Mouse (Mus musculus): Measurements from ENCODE around the gene Ssu72. TPM values are rescaled to one million over a fixed set of nuclear protein-coding genes. Genes with fewer than 3 reads are reported as not detected.

Ssu72 gene
- total RNA-seq, 2 experiments from 2014 or later, result 90.2 to 94.1 TPM

GRCm38 (mm10) chr4:155774971-155775740, 70.6 kb downstream of the Ssu72 start:
- ATAC-seq (replicated peaks; ENCODE audit: low FRiP score, low TSS enrichment, poor library complexity, severe bottlenecking), result no peak

DNA sequence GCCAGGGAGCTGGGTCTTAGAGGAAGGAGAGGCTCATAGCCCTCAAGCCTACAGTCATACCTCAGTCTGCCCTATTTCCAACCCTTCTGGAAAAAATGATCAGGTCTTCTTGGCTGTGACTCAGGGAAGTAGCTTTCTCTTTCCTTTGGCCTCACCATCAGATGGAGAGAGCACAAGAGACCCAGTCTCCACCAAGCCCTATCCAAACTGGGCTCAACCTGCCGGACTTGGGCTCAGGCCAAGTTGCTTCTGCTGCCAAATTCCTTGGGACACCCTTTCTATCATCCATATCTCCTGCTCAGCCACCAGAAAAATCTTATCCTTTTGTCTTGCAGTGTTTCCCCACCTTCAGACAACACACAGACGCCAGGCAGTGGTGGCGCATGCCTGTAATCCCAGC, 71.3 kb downstream of the Ssu72 start:
- ATAC-seq (replicated peaks; ENCODE audit: low FRiP score, low TSS enrichment, poor library complexity, severe bottlenecking), result no peak

GRCm38 (mm10) chr4:155776704-155777335, 72.2 kb downstream of the Ssu72 start:
- no peak for ATAC-seq (replicated peaks; ENCODE audit: low FRiP score, low TSS enrichment, poor library complexity, severe bottlenecking)

DNA sequence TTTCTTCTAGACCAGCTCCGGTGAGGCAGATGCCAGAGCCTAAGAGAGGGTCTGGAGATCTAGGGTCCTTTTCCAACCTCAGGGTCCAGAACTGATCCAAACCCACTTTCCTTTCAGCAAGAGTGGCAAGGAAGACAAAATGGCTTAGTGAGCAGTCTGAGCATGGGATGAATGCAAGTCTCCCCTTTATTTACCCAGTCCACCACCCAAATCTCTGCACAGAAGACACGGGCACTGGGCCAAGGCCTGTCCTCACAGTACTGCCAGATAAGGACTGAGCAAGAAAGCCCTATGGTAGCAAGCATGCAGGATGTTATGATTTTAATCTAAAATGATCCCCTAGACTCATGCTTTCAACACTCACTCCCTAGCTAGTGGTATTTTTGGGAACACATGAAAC, 73.2 kb downstream of the Ssu72 start:
- ATAC-seq (replicated peaks; ENCODE audit: low FRiP score, low TSS enrichment, poor library complexity, severe bottlenecking), result peak; percentile 27; the same call in 1 of the 2 replicates

- no peak for ATAC-seq (replicated peaks; ENCODE audit: low FRiP score, low TSS enrichment, poor library complexity, severe bottlenecking)
Observed at GRCm38 (mm10) chr4:155779498-155779897, 74.9 kb downstream of the Ssu72 start.

- ATAC-seq (replicated peaks; ENCODE audit: low FRiP score, low TSS enrichment, poor library complexity, severe bottlenecking), result no peak
Observed at GRCm38 (mm10) chr4:155780895-155781294, 76.3 kb downstream of the Ssu72 start.

Other genes starting within 250 kb of the Ssu72 start
- gene Tmem52, start 235.7 kb upstream of the Ssu72 start, total RNA-seq (2014; fragmentation: Nextera tagmentation), result not detected in 2 replicates
- not detected in 2 replicates for gene Tmem52, start 235.7 kb upstream of the Ssu72 start, total RNA-seq (2017)
- gene Gnb1, start 213.4 kb upstream of the Ssu72 start, total RNA-seq (2014; fragmentation: Nextera tagmentation), result 219 and 229 TPM in 2 replicates
- 109 and 158 TPM in 2 replicates for gene Gnb1, start 213.4 kb upstream of the Ssu72 start, total RNA-seq (2017)
- gene Nadk, start 142.4 kb upstream of the Ssu72 start, total RNA-seq (2014; fragmentation: Nextera tagmentation), result 76.3 and 86.5 TPM in 2 replicates
- 49.9 and 65.2 TPM in 2 replicates for gene Nadk, start 142.4 kb upstream of the Ssu72 start, total RNA-seq (2017)
- 45.1 and 60.2 TPM in 2 replicates for gene Slc35e2, start 103.4 kb upstream of the Ssu72 start, total RNA-seq (2014; fragmentation: Nextera tagmentation)
- 30.4 and 31.1 TPM in 2 replicates for gene Slc35e2, start 103.4 kb upstream of the Ssu72 start, total RNA-seq (2017)
- 60.7 and 74.1 TPM in 2 replicates for gene Cdk11b, start 79.9 kb upstream of the Ssu72 start, total RNA-seq (2014; fragmentation: Nextera tagmentation)
- 44.7 and 67.9 TPM in 2 replicates for gene Cdk11b, start 79.9 kb upstream of the Ssu72 start, total RNA-seq (2017)
- not detected in 2 replicates for gene Gm10563, start 59.4 kb upstream of the Ssu72 start, total RNA-seq (2014; fragmentation: Nextera tagmentation)
- gene Gm10563, start 59.4 kb upstream of the Ssu72 start, total RNA-seq (2017), result not detected in 2 replicates
- gene Mmp23, start 51.4 kb upstream of the Ssu72 start, total RNA-seq (2014; fragmentation: Nextera tagmentation), result not detected in 2 replicates
- gene Mmp23, start 51.4 kb upstream of the Ssu72 start, total RNA-seq (2017), result not detected in 2 replicates
- 12.9 and 17.9 TPM in 2 replicates for gene Mib2, start 35.6 kb upstream of the Ssu72 start, total RNA-seq (2014; fragmentation: Nextera tagmentation)
- 11.9 and 13.3 TPM in 2 replicates for gene Mib2, start 35.6 kb upstream of the Ssu72 start, total RNA-seq (2017)
- 1.1 and 2.8 TPM in 2 replicates for gene Fndc10, start 10.5 kb upstream of the Ssu72 start, total RNA-seq (2014; fragmentation: Nextera tagmentation)
- 0.33 and 0.88 TPM in 2 replicates for gene Fndc10, start 10.5 kb upstream of the Ssu72 start, total RNA-seq (2017)
- gene Tmem240, start 30.0 kb downstream of the Ssu72 start, total RNA-seq (2014; fragmentation: Nextera tagmentation), result 0.17 and 0.20 TPM in 2 replicates
- gene Tmem240, start 30.0 kb downstream of the Ssu72 start, total RNA-seq (2017), result under 0.01 and 0.65 TPM in 2 replicates
- 123 and 206 TPM in 2 replicates for gene Atad3a, start 56.3 kb downstream of the Ssu72 start, total RNA-seq (2014; fragmentation: Nextera tagmentation)
- 95.3 and 123 TPM in 2 replicates for gene Atad3a, start 56.3 kb downstream of the Ssu72 start, total RNA-seq (2017)
- not detected in 2 replicates for gene Vwa1, start 69.9 kb downstream of the Ssu72 start, total RNA-seq (2014; fragmentation: Nextera tagmentation)
- gene Vwa1, start 69.9 kb downstream of the Ssu72 start, total RNA-seq (2017), result 0.08 and 0.19 TPM in 2 replicates
- not detected in 2 replicates for gene Tmem88b, start 81.1 kb downstream of the Ssu72 start, total RNA-seq (2014; fragmentation: Nextera tagmentation)
- gene Tmem88b, start 81.1 kb downstream of the Ssu72 start, total RNA-seq (2017), result 0.09 TPM in 1 of 2 replicates, not detected in the other
- not detected in 2 replicates for gene Ankrd65, start 85.6 kb downstream of the Ssu72 start, total RNA-seq (2014; fragmentation: Nextera tagmentation)
- not detected in 2 replicates for gene Ankrd65, start 85.6 kb downstream of the Ssu72 start, total RNA-seq (2017)
- gene Mrpl20, start 98.1 kb downstream of the Ssu72 start, total RNA-seq (2014; fragmentation: Nextera tagmentation), result 189 and 239 TPM in 2 replicates
- gene Mrpl20, start 98.1 kb downstream of the Ssu72 start, total RNA-seq (2017), result 78.5 and 90.1 TPM in 2 replicates
- 108 and 141 TPM in 2 replicates for gene Ccnl2, start 107.7 kb downstream of the Ssu72 start, total RNA-seq (2014; fragmentation: Nextera tagmentation)
- 86.9 and 94.2 TPM in 2 replicates for gene Ccnl2, start 107.7 kb downstream of the Ssu72 start, total RNA-seq (2017)
- 108 and 182 TPM in 2 replicates for gene Aurkaip1, start 126.5 kb downstream of the Ssu72 start, total RNA-seq (2014; fragmentation: Nextera tagmentation)
- 127 and 137 TPM in 2 replicates for gene Aurkaip1, start 126.5 kb downstream of the Ssu72 start, total RNA-seq (2017)
- not detected in 2 replicates for gene Mxra8, start 134.9 kb downstream of the Ssu72 start, total RNA-seq (2014; fragmentation: Nextera tagmentation)
- gene Mxra8, start 134.9 kb downstream of the Ssu72 start, total RNA-seq (2017), result not detected in 2 replicates
- gene Dvl1, start 142.6 kb downstream of the Ssu72 start, total RNA-seq (2014; fragmentation: Nextera tagmentation), result 24.2 and 49.5 TPM in 2 replicates
- gene Dvl1, start 142.6 kb downstream of the Ssu72 start, total RNA-seq (2017), result 11.1 and 16.2 TPM in 2 replicates
- gene Tas1r3, start 158.6 kb downstream of the Ssu72 start, total RNA-seq (2014; fragmentation: Nextera tagmentation), result 1.2 TPM in 1 of 2 replicates, not detected in the other
- 0.19 TPM in 1 of 2 replicates, not detected in the other for gene Tas1r3, start 158.6 kb downstream of the Ssu72 start, total RNA-seq (2017)
- 8.2 and 13.3 TPM in 2 replicates for gene Cptp, start 164.6 kb downstream of the Ssu72 start, total RNA-seq (2014; fragmentation: Nextera tagmentation)
- 6.4 and 8.2 TPM in 2 replicates for gene Cptp, start 164.6 kb downstream of the Ssu72 start, total RNA-seq (2017)
- 49.7 and 65.3 TPM in 2 replicates for gene Ints11, start 164.7 kb downstream of the Ssu72 start, total RNA-seq (2014; fragmentation: Nextera tagmentation)
- gene Ints11, start 164.7 kb downstream of the Ssu72 start, total RNA-seq (2017), result 31.3 and 34.2 TPM in 2 replicates
- 24.6 and 44.0 TPM in 2 replicates for gene Pusl1, start 187.0 kb downstream of the Ssu72 start, total RNA-seq (2014; fragmentation: Nextera tagmentation)
- 32.7 and 40.2 TPM in 2 replicates for gene Pusl1, start 187.0 kb downstream of the Ssu72 start, total RNA-seq (2017)
- 25.4 and 27.8 TPM in 2 replicates for gene Acap3, start 187.0 kb downstream of the Ssu72 start, total RNA-seq (2014; fragmentation: Nextera tagmentation)
- gene Acap3, start 187.0 kb downstream of the Ssu72 start, total RNA-seq (2017), result 9.0 and 23.4 TPM in 2 replicates
- 76.0 and 111 TPM in 2 replicates for gene Ube2j2, start 239.0 kb downstream of the Ssu72 start, total RNA-seq (2014; fragmentation: Nextera tagmentation)
- 133 and 145 TPM in 2 replicates for gene Ube2j2, start 239.0 kb downstream of the Ssu72 start, total RNA-seq (2017)

All from megakaryocyte-erythroid progenitor cell, adult 5-6 weeks (primary cell).